Mouse (Mus musculus) skeletal muscle tissue, adult 2 months (tissue): ENCODE measurements around the gene Ifna9.
"Not testable (repeated sequence)": the region's sequence is repeated elsewhere in the genome, so short reads cannot be mapped to it uniquely, and the experiment has no call there.

Experiments
- DNase-seq: peaks from one replicate; pipeline ENCODE4 v3.0.0-alpha.2; 2012; ENCODE audit warnings: low read depth, low spot score

Ifna9 gene

GRCm38 (mm10) chr4:88592285-88592684 lies at the start of gene Ifna9:
Gene Ifna9, minus strand, starts transcription at chr4:88592385.
- no peak for DNase-seq

- DNase-seq, result peak; percentile 96
Observed at GRCm38 (mm10) chr4:88641077-88641831, 49.1 kb upstream of the Ifna9 start.

GRCm38 (mm10) chr4:88640704-88641076 lies 48.5 kb upstream of the Ifna9 start:
- no peak for DNase-seq

- no peak for DNase-seq
Observed at GRCm38 (mm10) chr4:88634311-88634710, 42.1 kb upstream of the Ifna9 start, which contains the start of gene C87499. Gene C87499, minus strand, starts transcription at chr4:88634411.

- no peak for DNase-seq
Observed at GRCm38 (mm10) chr4:88603276-88603675, 11.1 kb upstream of the Ifna9 start, which contains the start of gene Ifna12. Gene Ifna12, minus strand, starts transcription at chr4:88603376.

GRCm38 (mm10) chr4:88571698-88572097 lies 20.5 kb downstream of the Ifna9 start, which contains the start of gene Ifna14:
Gene Ifna14, minus strand, starts transcription at chr4:88571798.
- DNase-seq, result no peak

- no peak for DNase-seq
Observed at GRCm38 (mm10) chr4:88561791-88562190, 30.4 kb downstream of the Ifna9 start.

GRCm38 (mm10) chr4:88558145-88558544 lies 34.0 kb downstream of the Ifna9 start, which contains the start of gene Ifna15:
Gene Ifna15, minus strand, starts transcription at chr4:88558245.
- not testable (repeated sequence) for DNase-seq

- peak; percentile 73 for DNase-seq
Observed at GRCm38 (mm10) chr4:88550161-88550945, 41.8 kb downstream of the Ifna9 start.

GRCm38 (mm10) chr4:88547986-88548385 lies 44.2 kb downstream of the Ifna9 start:
- DNase-seq, result no peak

GRCm38 (mm10) chr4:88543649-88544234 lies 48.4 kb downstream of the Ifna9 start:
- DNase-seq, result peak; percentile 56
